Mouse (Mus musculus) heart, adult 2 months (tissue): Measurements from ENCODE around the gene Gm10024.
"Not testable (repeated sequence)": the region's sequence is repeated elsewhere in the genome, so short reads cannot be mapped to it uniquely, and the experiment has no call there.

Source experiments
- CTCF ChIP-seq: fragments of 200-600 bp; IDR thresholded peaks from 2 replicates; pipeline ENCODE4 v1.8.1; 2022; ENCODE audit warnings: antibody characterized with exemption, mild to moderate bottlenecking, moderate library complexity
- EP300 ChIP-seq: fragments of 200-500 bp; IDR thresholded peaks from 2 replicates; pipeline ENCODE4 v1.6.1; 2011; ENCODE audit warnings: low read depth, low read length, control low read depth; ENCODE audit not compliant: insufficient read depth
- POLR2A ChIP-seq: fragments of 200-500 bp; IDR thresholded peaks from 2 replicates; pipeline ENCODE4 v1.6.1; 2011; ENCODE audit warnings: mild to moderate bottlenecking, low read depth, low read length, control low read depth; ENCODE audit not compliant: insufficient read depth

DNA sequence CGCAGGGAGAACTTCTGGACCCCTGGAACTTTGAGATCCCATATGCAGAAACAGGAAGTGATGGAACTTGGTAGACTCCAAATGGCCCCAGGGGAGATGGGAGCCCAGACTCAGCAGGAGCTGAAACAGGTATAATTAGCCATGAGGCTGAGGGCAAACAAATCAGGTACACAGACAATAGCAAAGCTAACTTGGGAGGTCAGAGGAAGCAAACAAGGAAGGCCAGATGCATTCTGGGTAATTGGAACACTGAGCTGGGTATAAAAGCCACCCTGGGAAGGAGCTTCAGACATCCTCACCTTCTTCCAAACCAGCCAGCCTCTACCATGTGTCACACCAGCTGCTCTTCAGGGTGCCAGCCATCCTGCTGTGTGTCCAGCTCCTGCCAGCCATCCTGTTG lies 9.0 kb downstream of the Gm10024 start, which contains the start of gene Krtap12-1:
- not testable (repeated sequence) for TF ChIP-seq CTCF, EP300, POLR2A
